Mouse (Mus musculus) limb, embryonic 11.5 days (tissue): ENCODE measurements around the gene Maz. TPM values are rescaled to one million over a fixed set of nuclear protein-coding genes. Genes with fewer than 3 reads are reported as not detected.

Experiments used
- ATAC-seq: fragments of 200-750 bp; cut with Nextera tagmentation; 2 replicates; pipeline ENCODE4 v1.8.0; 2017; ENCODE audit warnings: low read depth; ENCODE audit not compliant: insufficient number of reproducible peaks, low FRiP score, low TSS enrichment
- DNase-seq: peaks from one replicate; pipeline ENCODE4 v3.0.0-alpha.2; 2015; ENCODE audit warnings: low spot score
- H3K27ac ChIP-seq: fragments of 300-500 bp; sonication (generic); replicated peaks from 2 replicates; pipeline ENCODE4 v1.5.1; 2014; ENCODE audit warnings: low read depth, mild to moderate bottlenecking, low read length
- H3K27me3 ChIP-seq: fragments of 300-500 bp; sonication (generic); 2 replicates; pipeline ENCODE4 v1.6.1; 2014; ENCODE audit warnings: mild to moderate bottlenecking, low read length, mixed read lengths; ENCODE audit not compliant: control insufficient read depth, insufficient read depth
- H3K36me3 ChIP-seq: fragments of 300-500 bp; sonication (generic); 2 replicates; pipeline ENCODE4 v1.6.1; 2014; ENCODE audit warnings: mild to moderate bottlenecking, low read length, moderate library complexity, mixed read lengths; ENCODE audit not compliant: control insufficient read depth, insufficient read depth
- H3K4me1 ChIP-seq: fragments of 300-500 bp; sonication (generic); 2 replicates; pipeline ENCODE4 v1.6.1; 2014; ENCODE audit warnings: low read length, mixed read lengths; ENCODE audit not compliant: control insufficient read depth, insufficient read depth
- H3K4me2 ChIP-seq: fragments of 300-500 bp; sonication (generic); 2 replicates; pipeline ENCODE4 v1.6.1; 2014; ENCODE audit warnings: low read depth, mild to moderate bottlenecking, moderate library complexity; ENCODE audit not compliant: severe bottlenecking
- H3K4me3 ChIP-seq: fragments of 300-500 bp; sonication (generic); 2 replicates; pipeline ENCODE4 v1.5.1; 2014; ENCODE audit warnings: low read depth, low read length
- H3K9ac ChIP-seq: fragments of 300-500 bp; sonication (generic); 2 replicates; pipeline ENCODE4 v1.6.1; 2014; ENCODE audit warnings: mild to moderate bottlenecking, low read length
- H3K9me3 ChIP-seq: fragments of 300-500 bp; sonication (generic); 2 replicates; pipeline ENCODE4 v1.6.1; 2016; ENCODE audit warnings: low read length; ENCODE audit not compliant: control insufficient read depth
- WGBS: fragments of 180-500 bp; shearing (Covaris S2); extraction: QIAGEN DNeasy Blood & Tissue Kit; methylation state at CpG from one replicate; pipeline ENCODE4 v1.1.7; 2014; 5-methylcytosine and 5-hydroxymethylcytosine counted together
- polyA plus RNA-seq: library from polyadenylated mRNA; unstranded; fragments of >200 nt; fragmentation: Nextera tagmentation; extraction: Ambion mirVana; gene quantifications from 2 replicates; pipeline ENCODE4 v1.2.1, GENCODE M21; 2014

Gene Maz
- polyA plus RNA-seq, 1 experiment from 2014 or later: 84.8 TPM

DNA sequence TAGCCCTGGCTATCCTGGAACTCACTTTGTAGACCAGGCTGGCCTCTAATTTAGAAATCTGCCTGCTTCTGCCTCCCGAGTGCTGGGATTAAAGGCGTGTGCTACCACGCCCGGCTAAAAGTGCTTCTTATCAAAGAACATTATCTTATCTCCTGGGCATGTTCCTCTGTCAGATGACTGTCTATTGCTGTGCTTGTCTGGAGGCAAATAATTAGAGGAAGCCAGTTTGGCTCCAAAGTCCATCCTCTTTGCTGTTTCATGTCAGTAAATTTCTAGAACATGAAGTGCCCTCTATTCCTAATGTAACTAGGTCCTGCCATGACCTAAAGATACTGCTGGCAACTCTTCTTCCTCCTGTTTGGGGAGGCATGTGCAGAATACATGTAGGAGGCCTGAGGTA, 44.8 kb downstream of the Maz start:
- 95% methylated on average over 4 of the region's 4 CpGs for WGBS
- H3K27me3 ChIP-seq: no peaks in the 10 kb centered on the region
- H3K4me2 ChIP-seq: no peak overlapping the region
- ATAC-seq (no peak), DNase-seq (no peak)
- no peaks in the 10 kb centered on the region for H3K9me3 ChIP-seq
- no peak overlapping the region for H3K9ac ChIP-seq
- H3K36me3 ChIP-seq: peaks cover 17% of the 10 kb centered on the region; the same call in 1 of the 2 replicates
- no peak overlapping the region for H3K4me3 ChIP-seq
- H3K4me1 ChIP-seq: no peaks in the 10 kb centered on the region
- H3K27ac ChIP-seq: no peak overlapping the region

DNA sequence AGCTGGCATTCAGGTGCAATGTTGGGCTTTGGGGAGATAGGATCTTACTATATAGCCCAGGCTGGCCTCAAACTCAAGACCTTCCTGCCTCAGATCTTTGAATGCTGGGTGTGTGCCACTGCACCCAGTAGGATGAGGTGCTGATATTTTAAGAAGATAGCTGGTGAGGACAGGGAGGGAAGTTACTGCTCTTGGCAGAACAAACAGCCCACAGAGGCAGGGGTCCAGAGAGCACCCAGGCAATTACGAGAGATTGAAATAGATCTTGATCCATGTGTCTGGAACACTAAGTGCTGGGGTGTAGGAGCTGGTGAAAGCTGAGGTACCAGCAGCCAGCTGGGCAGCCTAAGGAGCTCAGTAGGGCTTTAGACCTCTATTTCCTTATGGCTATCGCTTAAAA, 45.2 kb downstream of the Maz start:
- Histone ChIP-seq H3K36me3 (peaks cover 17% of the 10 kb centered on the region; the same call in 1 of the 2 replicates), H3K4me2 (no peak overlapping the region), H3K27ac (no peak overlapping the region), H3K9me3 (no peaks in the 10 kb centered on the region), H3K9ac (no peak overlapping the region), H3K27me3 (no peaks in the 10 kb centered on the region), H3K4me3 (no peak overlapping the region), H3K4me1 (no peaks in the 10 kb centered on the region)
- ATAC-seq (no peak), DNase-seq (no peak)
- 92% methylated on average over 2 of the region's 2 CpGs for whole genome bisulfite sequencing

DNA sequence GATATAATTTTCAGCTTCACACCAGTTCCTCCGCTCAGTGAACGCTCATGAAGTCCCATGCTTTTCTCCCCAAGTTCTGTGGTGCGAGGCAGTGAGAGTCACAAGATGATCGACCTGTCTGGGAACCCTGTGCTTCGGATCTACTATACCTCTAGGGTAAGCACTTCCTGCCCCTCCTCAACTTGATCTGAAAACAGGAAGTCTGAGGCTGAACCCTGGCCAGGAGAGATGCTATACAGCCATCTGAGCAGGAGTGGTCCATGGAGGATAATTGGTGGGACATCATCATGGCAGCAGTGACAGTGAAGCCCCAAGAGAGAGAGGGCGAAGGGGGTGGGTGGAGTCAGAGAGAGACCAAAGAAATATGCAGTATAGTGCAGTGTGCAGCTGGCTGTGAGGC, 48.0 kb downstream of the Maz start:
- no peak overlapping the region for H3K4me2 ChIP-seq
- H3K36me3 ChIP-seq: peaks cover 17% of the 10 kb centered on the region; the same call in 1 of the 2 replicates
- no peak overlapping the region for H3K27ac ChIP-seq
- H3K27me3 ChIP-seq: no peaks in the 10 kb centered on the region
- no peak overlapping the region for H3K9ac ChIP-seq
- no peak overlapping the region for H3K4me3 ChIP-seq
- H3K4me1 ChIP-seq: no peaks in the 10 kb centered on the region; the same call in 1 of the 2 replicates
- WGBS: 94% methylated on average over 6 of the region's 6 CpGs
- ATAC-seq: no peak
- DNase-seq: no peak
- no peaks in the 10 kb centered on the region for H3K9me3 ChIP-seq

DNA sequence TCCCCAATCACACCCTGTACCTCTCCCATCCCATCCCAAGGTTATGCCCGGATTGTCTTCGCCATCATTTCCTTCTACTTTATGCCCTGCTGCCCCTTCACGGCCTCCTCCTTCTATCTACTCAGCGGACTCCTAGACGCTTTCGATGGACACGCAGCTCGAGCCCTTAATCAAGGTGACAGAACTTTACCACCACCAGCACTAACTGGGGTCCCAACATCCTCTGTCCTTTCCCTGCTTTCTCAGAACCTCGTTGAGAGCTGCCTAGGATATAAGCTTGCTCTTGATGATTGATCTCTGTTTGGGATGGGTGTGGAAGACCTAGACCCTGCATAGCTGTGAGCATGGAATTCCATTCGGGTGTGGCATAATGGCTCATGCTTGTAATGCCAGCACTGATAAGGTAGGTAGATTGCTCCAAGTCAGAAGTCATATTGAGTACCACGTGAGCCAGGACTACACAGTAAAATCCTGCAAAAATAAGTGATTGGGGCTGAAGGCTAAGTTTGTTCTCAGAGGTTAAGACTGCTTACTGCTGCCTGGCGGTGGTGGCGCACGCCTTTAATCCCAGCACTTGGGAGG, 49.9 kb downstream of the Maz start:
- Histone ChIP-seq H3K36me3 (peaks cover 17% of the 10 kb centered on the region; the same call in 1 of the 2 replicates), H3K9ac (peak overlapping the region; percentile 99), H3K4me1 (no peaks in the 10 kb centered on the region; the same call in 1 of the 2 replicates), H3K4me3 (peak overlapping the region; percentile 100), H3K4me2 (peak overlapping the region; percentile 82), H3K27me3 (no peaks in the 10 kb centered on the region), H3K9me3 (no peaks in the 10 kb centered on the region), H3K27ac (no peak overlapping the region)
- 26% methylated on average over 14 of the region's 14 CpGs for WGBS
- DNase-seq: peak; percentile 23
- ATAC-seq: 0 out of 2 replicates have a peak, but pooled peaks have one; percentile 4

DNA sequence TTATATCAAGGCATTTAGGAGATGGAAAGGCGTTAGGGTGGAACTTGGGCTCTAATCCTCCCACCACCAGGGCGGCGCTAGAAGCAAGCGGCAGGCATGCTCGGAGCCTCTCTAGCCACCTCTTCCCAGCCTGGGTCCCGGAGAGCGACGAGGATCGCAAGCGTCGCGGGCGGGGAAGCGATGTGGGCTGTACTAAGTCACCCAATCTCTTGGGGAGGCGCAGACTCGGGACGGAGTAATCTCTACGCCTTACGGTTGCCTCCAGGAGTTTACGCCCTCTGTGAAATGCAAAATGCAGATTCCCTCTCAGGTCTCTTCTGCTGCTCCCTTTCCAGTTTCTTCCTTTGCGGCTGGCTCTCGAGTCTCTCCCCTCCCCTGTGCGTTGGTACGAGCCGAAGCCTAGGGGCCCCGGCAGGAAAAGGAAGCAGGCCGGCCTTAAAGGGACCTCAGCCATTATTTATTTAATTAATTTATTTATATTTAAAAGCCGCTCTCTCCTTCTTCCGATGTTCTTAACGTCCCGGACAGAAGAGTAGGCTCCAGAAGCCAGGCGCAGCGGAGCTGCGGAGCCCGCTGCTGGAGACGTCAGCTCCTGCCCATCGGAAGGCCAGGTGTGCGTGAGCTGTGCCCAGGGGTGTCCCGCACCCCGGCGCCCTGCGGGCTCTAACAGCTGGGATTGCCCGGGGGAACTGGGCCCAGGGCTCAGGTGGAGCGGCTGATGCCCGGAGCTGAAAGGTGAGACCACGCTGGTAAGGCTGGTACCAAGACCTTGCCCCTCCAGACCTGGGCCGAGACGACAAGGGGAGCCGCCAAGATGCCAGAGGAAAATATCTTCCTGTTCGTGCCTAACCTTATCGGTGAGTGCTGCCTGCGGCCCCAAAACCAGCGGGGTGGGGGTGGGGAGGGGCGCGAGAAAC, 50.6 kb downstream of the Maz start, which contains the start of gene Cdiptos:
Gene Cdiptos, minus strand, starts transcription at position 149 of the 917 bp plus-strand sequence.
- Histone ChIP-seq H3K4me1 (no peaks in the 10 kb centered on the region; the same call in 1 of the 2 replicates), H3K4me3 (peak within 1 kb of the TSS; percentile 100), H3K9ac (peak within 1 kb of the TSS; percentile 99), H3K4me2 (peak within 1 kb of the TSS; percentile 82), H3K27ac (peak within 1 kb of the TSS; percentile 90), H3K27me3 (no peaks in the 10 kb centered on the region), H3K9me3 (no peaks in the 10 kb centered on the region), H3K36me3 (peaks cover 17% of the 10 kb centered on the region; the same call in 1 of the 2 replicates)
- DNase-seq (peak; percentile 99), ATAC-seq (peak; percentile 92)
- under 1% methylated on average over 54 of the region's 55 CpGs for WGBS

DNA sequence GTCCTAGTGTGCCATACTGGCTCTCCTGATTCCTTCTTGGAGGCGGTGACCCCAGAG, 51.1 kb downstream of the Maz start, which contains the start of gene Cdipt:
Gene Cdipt, plus strand, starts transcription at position 22 of the 57 bp plus-strand sequence.
- WGBS: 0% methylated on average over 1 of the region's 1 CpGs
- no peaks in the 10 kb centered on the region for H3K27me3 ChIP-seq
- peak within 1 kb of the TSS; percentile 99 for H3K9ac ChIP-seq
- H3K4me3 ChIP-seq: peak within 1 kb of the TSS; percentile 100
- H3K4me2 ChIP-seq: peak within 1 kb of the TSS; percentile 82
- H3K4me1 ChIP-seq: no peaks in the 10 kb centered on the region; the same call in 1 of the 2 replicates
- ATAC-seq (no peak), DNase-seq (no peak)
- H3K9me3 ChIP-seq: no peaks in the 10 kb centered on the region
- H3K36me3 ChIP-seq: peaks cover 17% of the 10 kb centered on the region; the same call in 1 of the 2 replicates
- H3K27ac ChIP-seq: peak within 1 kb of the TSS; percentile 90

DNA sequence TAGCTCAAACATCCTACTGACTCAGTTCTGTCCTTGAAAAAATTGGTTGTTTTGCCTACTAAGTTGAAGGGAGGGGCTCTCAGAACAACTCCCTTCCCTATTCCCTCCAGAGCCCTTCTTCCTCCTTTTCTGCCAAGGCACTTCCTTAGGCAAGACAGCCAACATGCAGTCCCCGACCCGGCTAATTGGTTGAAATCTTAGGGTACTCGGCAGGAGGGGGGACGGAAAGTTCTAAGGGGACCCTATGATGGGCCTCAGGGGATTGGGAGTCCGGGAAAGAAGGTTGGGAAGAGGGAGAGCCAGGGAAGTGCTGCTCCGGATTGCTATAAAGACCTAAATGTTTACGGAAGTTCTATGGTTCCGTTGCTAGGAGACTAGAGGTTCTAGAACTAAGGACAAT, 51.3 kb downstream of the Maz start:
- H3K9ac ChIP-seq: peak overlapping the region; percentile 99; the same call in 1 of the 2 replicates
- peak overlapping the region; percentile 82; the same call in 1 of the 2 replicates for H3K4me2 ChIP-seq
- 0 out of 2 replicates have a peak, but pooled peaks have one; percentile 4 for ATAC-seq
- DNase-seq: no peak
- peaks cover 17% of the 10 kb centered on the region; the same call in 1 of the 2 replicates for H3K36me3 ChIP-seq
- WGBS: 11% methylated on average over 8 of the region's 8 CpGs
- no peaks in the 10 kb centered on the region for H3K27me3 ChIP-seq
- H3K9me3 ChIP-seq: no peaks in the 10 kb centered on the region
- H3K4me3 ChIP-seq: peak overlapping the region; percentile 100; the same call in 1 of the 2 replicates
- H3K4me1 ChIP-seq: no peaks in the 10 kb centered on the region; the same call in 1 of the 2 replicates
- no peak overlapping the region for H3K27ac ChIP-seq
